Mouse (Mus musculus) naive thymus-derived CD4-positive, alpha-beta T cell, adult 2 months (primary cell): ENCODE measurements around the gene Acp5.
A peak's percentile ranks its signal among the peaks of the same experiment; 100 is the strongest.

Source experiments
- DNase-seq: peaks from one replicate; pipeline ENCODE4 v3.0.0-alpha.2; 2011; ENCODE audit warnings: low read depth

The Acp5 gene

GRCm38 (mm10) chr9:22139746-22140145 lies 4.2 kb upstream of the Acp5 start:
- no peak for DNase-seq

GRCm38 (mm10) chr9:22138480-22138879 lies 3.0 kb upstream of the Acp5 start:
- peak; percentile 71 for DNase-seq

DNA sequence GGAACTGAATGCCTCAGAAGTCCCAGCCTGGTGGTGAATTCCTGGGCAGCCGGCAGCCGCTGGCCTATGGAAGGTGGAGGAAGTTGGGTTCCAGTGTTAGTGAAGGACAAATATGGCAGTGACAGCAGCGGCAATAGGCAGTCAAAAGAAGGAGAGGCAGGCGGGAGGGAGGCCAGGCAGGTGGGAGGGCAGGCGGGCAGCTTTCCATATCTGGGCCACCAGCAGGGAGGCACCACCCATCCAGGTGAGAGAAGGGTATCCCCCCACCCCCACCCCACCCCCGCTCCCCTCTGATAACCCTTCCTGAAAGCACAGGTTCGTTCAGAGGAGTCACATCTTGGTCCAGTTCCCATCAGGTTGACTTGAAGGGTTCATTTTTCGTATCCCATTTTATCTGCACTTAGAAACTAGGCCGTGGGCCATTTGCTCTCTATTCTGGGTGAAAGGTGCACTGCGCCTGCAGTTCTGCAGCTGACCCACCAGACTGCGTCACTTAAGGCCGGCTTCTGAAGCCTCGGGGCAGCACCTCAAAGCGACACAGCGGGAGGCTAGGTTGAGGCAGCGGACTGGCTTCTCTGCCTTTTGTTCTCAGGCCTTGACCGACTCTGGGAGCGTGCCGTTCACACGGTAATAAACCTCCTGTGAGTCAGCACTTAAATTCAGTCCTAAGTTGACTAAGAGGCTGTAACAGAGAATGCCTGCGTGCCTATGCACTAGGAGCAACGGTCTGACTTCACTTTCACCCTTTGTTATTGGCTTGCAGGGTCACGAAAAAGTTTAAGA lies 1.4 kb upstream of the Acp5 start:
- DNase-seq = no peak

- DNase-seq = no peak
These were observed 395 bp downstream of the Acp5 start for GRCm38 (mm10) chr9:22134988-22135643.

GRCm38 (mm10) chr9:22134246-22134890 lies 1.1 kb downstream of the Acp5 start:
- DNase-seq = peak; percentile 76

DNA sequence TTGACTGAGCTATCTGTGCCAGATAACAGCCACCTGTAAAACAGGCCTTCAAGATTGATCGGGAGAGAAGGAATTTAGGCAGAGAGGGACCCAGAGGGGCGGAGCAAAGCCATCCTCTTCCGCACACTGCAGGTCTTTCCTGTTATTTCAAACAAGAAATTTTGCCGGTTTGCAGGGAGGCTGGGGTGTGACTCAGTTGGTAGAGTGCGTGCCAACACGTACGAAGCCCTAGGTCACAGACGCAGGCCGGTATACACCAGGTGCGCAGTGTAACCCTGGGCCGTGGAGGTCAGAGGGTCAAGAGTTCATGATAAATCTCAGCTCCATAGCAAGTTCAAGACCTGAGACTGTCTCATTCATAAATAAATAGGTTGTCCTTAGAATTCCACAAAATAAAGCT lies 3.3 kb downstream of the Acp5 start:
- peak; percentile 68 for DNase-seq

DNA sequence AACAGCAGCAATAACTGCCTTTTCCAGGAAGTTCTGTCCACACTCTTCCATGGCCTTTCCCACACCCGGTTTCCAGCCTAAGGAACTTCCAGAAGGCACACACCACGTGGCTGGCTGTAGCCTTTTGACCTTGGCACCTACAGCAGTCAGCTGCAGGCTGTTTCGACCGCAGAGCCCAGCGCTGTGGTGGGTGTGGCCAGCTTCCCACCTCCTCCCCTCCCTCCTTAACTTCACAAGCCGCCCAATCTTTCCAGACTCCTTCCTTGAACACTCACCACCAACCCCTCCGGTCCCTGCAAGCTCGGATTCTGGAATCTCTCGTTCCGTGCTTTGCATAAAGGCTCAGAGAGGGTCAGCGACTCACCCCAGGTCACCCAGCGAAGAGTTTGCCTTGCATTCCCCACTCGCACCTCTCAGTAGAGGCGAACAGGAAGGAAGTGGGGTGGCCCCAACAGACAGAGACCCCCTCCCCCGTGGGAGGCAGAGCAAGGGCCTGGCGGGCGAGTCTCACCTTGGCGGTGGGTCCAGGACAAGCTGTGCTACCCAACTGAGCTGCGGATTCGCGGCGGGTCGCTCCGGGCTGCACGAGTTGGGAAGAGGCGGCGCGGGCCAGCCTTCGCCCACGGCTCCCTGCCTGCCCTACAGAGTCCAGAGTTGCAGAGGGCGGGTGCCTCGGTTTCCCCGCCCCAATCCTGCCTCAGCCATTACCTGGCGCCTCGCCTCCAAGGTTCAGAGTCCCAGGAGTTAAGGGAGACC lies 4.1 kb downstream of the Acp5 start:
- peak; percentile 62 for DNase-seq

GRCm38 (mm10) chr9:22125246-22126027 lies 10.1 kb downstream of the Acp5 start:
- DNase-seq = no peak

GRCm38 (mm10) chr9:22124169-22124568 lies 11.3 kb downstream of the Acp5 start:
- DNase-seq = no peak

GRCm38 (mm10) chr9:22123069-22123609 lies 12.4 kb downstream of the Acp5 start:
- peak; percentile 56 for DNase-seq

- DNase-seq = no peak
These were observed 13.5 kb downstream of the Acp5 start for GRCm38 (mm10) chr9:22122005-22122404.

DNA sequence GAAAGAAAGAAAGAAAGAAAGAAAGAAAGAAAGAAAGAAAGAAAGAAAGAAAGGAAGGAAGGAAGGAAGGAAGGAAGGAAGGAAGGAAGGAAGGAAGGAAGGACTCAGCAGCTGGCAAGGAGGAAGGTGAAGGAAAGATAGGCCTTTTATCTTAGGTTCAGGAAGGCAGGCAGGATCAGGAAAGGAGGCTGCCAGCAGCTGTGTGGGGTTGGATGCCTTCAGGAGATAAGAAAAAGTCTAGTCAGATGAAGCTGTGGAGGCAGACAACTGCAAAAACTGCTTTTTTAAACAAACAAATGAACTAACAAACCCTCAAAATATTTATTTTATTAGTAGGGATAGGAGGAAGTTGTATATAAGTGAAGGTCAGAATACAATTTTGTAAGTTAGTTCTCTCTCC lies 14.0 kb downstream of the Acp5 start:
- no peak for DNase-seq

- DNase-seq = no peak
These were observed 16.0 kb downstream of the Acp5 start for GRCm38 (mm10) chr9:22119543-22119942.

DNA sequence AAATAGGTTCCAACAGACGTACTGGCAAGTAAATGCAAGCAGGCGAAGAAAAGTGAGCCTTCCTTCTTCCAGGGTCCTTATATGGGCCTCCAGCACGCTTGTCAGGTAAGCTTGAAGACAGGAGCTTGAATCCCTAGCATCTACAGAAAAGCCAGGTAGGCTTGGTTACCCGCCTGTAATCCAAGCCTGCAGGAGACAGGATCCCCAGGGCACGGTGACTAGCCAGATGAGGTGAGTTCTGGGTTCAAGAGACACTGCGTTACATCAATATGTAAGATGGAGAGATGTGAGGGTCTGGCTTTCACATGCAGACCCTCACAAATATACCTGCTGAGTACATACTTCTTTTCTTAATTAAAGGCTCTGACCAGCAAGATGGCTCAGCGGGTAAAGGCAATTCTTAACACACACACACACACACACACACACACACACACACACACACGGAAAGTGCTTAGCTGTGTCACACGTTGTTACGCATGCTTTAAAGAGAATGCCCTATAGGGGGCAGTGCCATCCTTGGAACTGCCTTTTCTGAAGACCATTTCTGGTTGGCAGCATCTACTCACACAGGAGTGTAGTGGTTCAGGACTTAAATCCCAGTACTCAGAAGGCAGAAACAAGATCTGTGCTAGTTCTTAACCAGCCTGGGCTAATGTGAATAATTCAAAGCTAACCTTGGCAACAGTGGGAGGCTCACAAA lies 17.6 kb downstream of the Acp5 start:
- peak; percentile 96 for DNase-seq

- DNase-seq = peak; percentile 98
These were observed 18.6 kb downstream of the Acp5 start, which contains the start of gene Elof1 for GRCm38 (mm10) chr9:22116740-22117426. Gene Elof1, minus strand, starts transcription at chr9:22117172.

DNA sequence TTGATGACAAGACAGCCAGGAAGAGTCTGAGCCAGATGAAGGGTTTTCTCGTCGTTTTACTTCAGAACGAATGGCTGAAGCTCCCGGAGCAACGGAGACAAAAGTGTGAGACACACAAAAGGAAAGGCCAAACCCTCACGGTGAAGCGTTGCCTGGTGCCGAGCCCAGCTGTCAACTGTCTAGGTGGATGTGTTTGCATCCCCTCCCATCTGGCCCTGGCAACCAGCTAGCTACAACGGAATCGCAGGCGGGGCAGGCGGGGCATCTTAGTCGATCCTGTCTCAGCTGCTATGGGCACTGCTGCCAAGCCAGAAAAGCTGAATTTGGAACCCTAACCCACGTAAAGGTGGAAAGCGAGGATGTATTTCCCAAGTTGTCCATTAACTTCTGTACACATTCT lies 19.4 kb downstream of the Acp5 start:
- DNase-seq = no peak

- no peak for DNase-seq
These were observed 19.9 kb downstream of the Acp5 start for GRCm38 (mm10) chr9:22115635-22116034.

- no peak for DNase-seq
These were observed 27.3 kb downstream of the Acp5 start for GRCm38 (mm10) chr9:22108194-22108593.

GRCm38 (mm10) chr9:22099922-22100321 lies 35.6 kb downstream of the Acp5 start:
- DNase-seq = no peak
